Mouse (Mus musculus): ENCODE measurements around the gene Vmn1r142.
"Not testable (repeated sequence)": the region's sequence is repeated elsewhere in the genome, so short reads cannot be mapped to it uniquely, and the experiment has no call there.

Vmn1r142 gene

DNA sequence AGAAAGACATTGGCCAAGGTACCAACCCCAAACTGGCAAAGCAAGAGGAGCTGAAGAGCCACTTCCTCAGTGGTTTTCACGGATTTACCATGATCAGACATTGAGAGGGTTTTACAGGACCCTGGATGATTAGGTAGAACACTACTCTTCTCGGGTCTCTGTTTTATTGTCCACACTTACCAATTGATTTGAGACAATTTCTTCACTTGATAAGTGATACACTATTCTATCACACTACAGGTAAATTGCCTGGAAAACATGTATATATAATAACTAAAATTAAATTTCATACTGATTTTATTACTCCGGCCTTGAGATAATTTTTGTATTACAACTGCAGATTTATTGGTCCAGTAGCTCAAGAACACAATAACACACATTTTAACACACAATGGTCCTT is at the start of gene Vmn1r142:
Vmn1r142 (minus strand) TSS at position 101 of the 400 bp plus-strand sequence.
- not testable (repeated sequence) for DNase-seq (ENCODE audit: low spot score)

DNA sequence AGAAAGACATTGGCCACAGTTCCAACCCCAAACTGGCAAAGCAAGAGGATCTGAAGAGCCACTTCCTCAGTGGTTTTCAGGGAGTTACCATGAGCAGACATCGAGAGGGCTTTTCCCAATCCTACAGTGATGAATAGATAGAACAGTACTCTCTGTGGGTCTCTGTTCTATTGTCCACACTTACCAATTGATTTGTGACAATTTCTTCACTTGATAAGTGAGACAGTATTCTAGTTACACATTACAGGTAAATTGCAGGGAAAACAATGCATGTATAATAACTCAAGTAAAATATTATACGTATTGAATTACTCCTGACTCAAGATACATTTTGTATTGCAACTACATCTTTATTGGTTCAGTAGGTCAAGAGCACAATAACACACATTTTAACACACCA is 37.3 kb upstream of the Vmn1r142 start, which contains the start of gene Gm8653:
Gm8653 (minus strand) TSS at position 101 of the 400 bp plus-strand sequence.
- not testable (repeated sequence) for DNase-seq (ENCODE audit: low spot score)

DNA sequence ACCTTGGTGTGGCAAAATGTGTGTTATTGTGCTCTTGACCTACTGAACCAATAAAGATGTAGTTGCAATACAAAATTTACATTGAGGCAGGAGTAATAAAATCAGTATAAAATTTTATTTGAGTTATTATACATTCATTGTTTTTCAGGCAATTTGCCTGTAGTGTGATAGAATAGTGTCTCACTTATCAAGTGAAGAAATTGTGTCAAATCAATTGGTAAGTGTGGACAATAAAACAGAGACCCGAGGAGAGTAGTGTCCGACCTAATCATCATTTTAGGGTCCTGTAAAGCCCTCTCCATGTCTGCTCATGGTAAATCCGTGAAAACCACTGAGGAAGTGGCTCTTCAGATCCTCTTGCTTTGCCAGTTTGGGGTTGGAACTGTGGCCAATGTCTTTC is 25.2 kb upstream of the Vmn1r142 start, which contains the start of gene Vmn1r143:
Vmn1r143 (plus strand) TSS at position 301 of the 400 bp plus-strand sequence.
- not testable (repeated sequence) for DNase-seq (ENCODE audit: low spot score)

DNA sequence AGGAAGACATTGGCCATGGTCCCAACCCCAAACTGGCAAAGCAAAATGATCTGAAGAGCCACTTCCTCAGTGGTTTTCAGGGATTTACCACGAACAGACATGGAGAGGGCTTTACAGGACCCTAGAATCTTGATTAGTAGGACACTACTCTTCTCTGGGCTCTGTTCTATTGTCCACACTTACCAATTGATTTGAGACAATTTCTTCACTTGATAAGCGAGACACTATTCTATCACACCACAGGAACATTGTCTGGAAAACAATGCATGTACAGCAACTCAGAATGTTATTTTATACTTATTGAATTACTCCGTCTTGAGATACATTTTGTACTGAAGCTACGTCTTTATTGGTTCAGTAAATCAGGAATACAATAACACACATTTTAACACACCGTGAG is 29.2 kb downstream of the Vmn1r142 start, which contains the start of gene Gm10666:
Gm10666 (minus strand) TSS at position 101 of the 400 bp plus-strand sequence.
- DNase-seq (ENCODE audit: low spot score), result not testable (repeated sequence)

DNA sequence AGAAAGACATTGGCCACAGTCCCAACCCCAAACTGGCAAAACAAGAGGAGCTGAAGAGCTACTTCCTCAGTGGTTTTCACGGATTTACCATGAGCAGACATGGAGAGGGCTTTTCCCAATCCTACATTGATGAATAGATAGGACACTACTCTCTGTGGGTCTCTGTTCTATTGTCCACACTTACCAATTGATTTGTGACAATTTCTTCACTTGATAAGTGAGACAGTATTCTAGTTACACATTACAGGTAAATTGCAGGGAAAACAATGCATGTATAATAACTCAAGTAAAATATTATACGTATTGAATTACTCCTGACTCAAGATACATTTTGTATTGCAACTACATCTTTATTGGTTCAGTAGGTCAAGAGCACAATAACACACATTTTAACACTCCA is 45.7 kb downstream of the Vmn1r142 start, which contains the start of gene Gm16451:
Gm16451 (minus strand) TSS at position 101 of the 400 bp plus-strand sequence.
- DNase-seq (ENCODE audit: low spot score), result not testable (repeated sequence)

Data from ovary, postnatal 14 days (tissue).